Mouse (Mus musculus) forelimb bud, embryonic 11.5 days (tissue): ENCODE results near the gene Dnah17.

ENCODE experiments used
- DNase-seq: peaks from one replicate; pipeline ENCODE4 v3.0.0-alpha.2; 2012; ENCODE audit warnings: low read depth, low spot score

The Dnah17 gene

GRCm38 (mm10) chr11:118088896-118089295 lies 41.5 kb downstream of the Dnah17 start:
- DNase-seq, result no peak

DNA sequence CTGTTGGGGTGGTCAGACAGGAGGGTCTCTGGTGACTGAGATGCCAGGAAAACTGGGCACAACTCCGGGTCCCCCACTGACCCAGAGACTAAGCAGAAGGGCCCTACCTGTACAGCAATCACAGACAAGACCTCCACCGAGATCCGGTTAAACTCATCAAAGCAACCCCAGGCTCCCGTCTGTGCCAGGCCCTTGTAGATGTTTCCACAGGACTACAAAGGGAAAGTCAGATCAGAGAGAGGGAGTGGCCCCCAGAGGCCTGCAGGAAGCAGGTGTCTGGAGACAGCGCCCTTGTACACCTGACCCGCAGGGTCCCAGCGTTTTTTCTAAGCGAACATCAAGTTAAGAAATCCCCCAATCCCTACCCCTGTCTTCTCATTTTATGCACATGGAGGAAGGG lies 44.5 kb downstream of the Dnah17 start:
- no peak for DNase-seq

- no peak for DNase-seq
Measured at GRCm38 (mm10) chr11:118085176-118085575, 45.3 kb downstream of the Dnah17 start.

GRCm38 (mm10) chr11:118084266-118084665 lies 46.2 kb downstream of the Dnah17 start:
- no peak for DNase-seq

- peak; percentile 75 for DNase-seq
Measured at GRCm38 (mm10) chr11:118083811-118084210, 46.6 kb downstream of the Dnah17 start.

GRCm38 (mm10) chr11:118082294-118082693 lies 48.1 kb downstream of the Dnah17 start:
- DNase-seq, result no peak

- DNase-seq, result no peak
Measured at GRCm38 (mm10) chr11:118079750-118080149, 50.7 kb downstream of the Dnah17 start.

DNA sequence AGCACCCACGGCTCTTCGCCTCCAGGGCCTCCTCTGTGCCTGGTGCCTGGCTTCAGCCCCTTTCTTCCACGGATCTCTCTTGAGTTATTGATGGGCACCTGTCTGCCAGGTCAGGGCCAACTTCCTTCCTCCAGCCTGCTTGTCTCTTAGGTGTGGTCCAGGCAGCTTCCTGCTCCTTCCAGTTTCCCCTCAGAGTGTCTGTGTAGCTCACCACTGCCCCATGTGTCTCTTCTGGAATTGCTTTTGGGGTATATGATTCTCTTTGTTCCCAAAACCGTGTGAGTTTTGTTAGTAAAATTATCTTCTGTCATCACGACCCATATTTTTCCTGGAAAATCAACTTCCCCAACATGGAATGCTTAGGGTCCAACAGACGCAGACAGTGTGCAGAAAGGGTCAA lies 53.5 kb downstream of the Dnah17 start:
- DNase-seq, result no peak

DNA sequence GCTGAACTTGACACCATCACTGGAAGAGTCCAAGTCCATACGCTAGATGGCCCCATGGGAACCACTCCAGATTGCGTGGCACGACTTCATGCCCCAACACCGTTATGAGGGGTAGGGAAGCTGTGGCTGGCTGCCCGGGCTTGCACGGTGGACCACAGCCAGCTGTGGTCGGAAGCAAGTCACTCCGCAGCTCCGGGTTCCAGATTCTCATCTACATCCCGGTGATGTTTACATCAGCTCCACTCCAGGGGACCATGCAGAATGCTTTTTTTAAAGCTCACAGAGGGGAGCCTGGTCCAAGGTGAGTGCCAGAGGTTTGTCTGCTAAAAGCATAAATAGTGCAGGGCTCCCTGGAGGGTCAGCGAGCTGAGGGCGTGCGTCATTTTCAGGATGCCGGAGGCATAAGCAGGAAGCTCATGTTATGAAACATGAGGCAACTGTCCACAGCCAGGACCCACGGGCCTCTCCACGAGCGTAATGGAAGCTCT lies 55.4 kb downstream of the Dnah17 start:
- no peak for DNase-seq

GRCm38 (mm10) chr11:118071227-118071912 lies 59.1 kb downstream of the Dnah17 start:
- DNase-seq, result no peak

DNA sequence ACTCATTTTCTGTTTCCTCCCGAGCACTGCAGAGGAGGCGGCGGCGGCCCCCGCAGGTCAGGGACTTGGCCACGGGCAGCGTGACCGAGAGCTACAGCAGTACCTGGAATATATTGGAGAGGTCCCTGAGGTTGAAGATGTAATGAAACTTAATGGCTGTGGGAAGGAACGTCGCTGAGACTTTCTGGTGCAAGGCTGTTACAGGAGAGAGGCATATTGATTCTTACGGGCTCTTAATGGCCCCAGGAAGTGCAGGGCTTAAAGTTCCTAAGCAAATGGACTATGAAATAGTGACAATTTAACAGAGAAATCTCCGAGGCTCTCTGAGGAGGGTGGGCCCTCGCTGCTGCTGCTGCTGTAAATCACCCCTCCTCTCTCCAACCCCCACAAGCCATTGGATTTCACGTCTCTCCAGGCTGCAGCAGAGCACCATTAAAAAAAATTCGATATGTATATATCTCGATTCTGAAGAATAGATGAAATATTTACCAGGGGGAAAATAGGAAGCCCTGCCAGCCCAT lies 61.6 kb downstream of the Dnah17 start:
- no peak for DNase-seq

GRCm38 (mm10) chr11:118067588-118067987 lies 62.8 kb downstream of the Dnah17 start:
- no peak for DNase-seq

- no peak for DNase-seq
Measured at GRCm38 (mm10) chr11:118060038-118060437, 70.4 kb downstream of the Dnah17 start.

DNA sequence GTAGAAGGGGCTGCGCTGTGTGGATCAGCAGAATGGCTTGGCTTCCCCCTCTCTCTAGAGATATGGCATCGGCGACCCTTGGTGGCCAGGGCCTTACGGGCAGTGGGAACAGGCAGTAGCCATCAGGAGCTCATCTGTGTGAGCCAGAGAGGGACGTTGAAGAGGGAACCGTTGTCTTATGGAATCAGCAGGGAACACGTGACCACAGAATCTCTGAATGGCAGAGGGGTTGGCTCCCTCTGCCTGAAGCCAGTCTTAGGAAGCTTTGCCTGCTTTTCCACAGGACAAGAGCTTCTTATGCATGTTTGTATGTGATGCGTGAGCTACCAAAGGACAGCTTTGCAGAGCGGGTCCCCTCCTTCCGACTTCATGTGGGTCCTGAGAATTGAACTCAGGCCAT lies 71.6 kb downstream of the Dnah17 start:
- DNase-seq, result no peak

DNA sequence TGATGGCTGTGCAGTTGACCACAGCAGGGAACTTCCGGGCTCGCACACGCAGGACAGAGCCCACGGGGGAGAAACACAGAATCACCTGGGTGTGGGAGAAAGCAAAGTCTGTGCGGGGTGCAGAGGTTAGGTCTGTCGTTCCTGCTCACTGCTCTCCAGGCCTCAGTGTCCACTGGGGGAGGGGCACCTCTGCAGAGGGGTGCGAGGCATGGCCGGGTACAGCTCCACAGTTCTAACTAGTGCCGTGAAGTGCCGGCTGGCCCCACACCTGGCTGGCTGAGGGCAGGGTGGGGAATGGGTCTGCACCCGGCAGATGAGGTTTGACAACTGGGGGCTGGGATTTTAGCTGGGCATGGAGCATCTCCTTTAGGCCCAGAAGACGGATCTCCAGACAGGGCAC lies 72.1 kb downstream of the Dnah17 start:
- DNase-seq, result no peak

DNA sequence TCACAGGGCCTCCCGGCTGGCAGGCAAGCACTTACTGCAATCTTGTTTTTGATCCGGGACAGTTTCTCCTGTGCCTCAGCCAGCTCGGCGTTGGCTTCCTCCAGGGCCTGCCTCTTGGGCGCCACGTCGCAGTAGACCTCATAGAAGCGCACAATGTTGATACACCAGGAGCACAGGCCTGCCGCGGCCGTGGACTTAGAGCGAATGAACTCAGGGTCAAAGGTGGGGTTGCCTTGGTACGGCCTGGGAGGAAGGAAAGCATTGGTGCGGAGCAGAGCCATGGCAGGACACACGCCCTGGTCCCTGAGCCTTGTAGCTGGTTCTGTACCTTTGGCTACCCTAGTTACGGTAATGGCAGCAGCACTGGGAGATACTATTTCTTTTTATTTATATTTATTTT lies 80.3 kb downstream of the Dnah17 start:
- no peak for DNase-seq

GRCm38 (mm10) chr11:118049641-118050040 lies 80.8 kb downstream of the Dnah17 start:
- DNase-seq, result no peak

GRCm38 (mm10) chr11:118043293-118043907 lies 87.0 kb downstream of the Dnah17 start:
- DNase-seq, result no peak

- DNase-seq, result no peak
Measured at GRCm38 (mm10) chr11:118042791-118043190, 87.6 kb downstream of the Dnah17 start.

- no peak for DNase-seq
Measured at GRCm38 (mm10) chr11:118035068-118035467, 95.4 kb downstream of the Dnah17 start.

DNA sequence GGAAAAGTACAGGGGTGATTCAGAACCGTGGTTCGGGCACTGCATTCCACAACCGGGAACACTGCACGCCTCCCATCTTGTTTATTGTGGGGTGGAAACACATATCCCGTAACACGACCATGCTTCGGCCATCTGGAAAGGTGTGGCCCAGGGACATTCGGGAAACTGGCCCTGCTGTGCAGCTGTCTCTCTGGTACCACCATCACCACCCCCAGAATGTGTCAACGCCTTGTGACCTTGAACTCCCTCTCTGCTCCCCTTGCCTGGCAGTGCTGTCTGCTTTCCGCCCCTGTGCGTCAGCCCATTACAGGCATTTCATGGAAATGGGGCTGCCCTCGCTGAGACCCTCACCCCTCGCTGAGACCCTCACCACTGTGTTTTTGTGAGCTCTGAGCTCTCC lies 96.0 kb downstream of the Dnah17 start:
- DNase-seq, result no peak

DNA sequence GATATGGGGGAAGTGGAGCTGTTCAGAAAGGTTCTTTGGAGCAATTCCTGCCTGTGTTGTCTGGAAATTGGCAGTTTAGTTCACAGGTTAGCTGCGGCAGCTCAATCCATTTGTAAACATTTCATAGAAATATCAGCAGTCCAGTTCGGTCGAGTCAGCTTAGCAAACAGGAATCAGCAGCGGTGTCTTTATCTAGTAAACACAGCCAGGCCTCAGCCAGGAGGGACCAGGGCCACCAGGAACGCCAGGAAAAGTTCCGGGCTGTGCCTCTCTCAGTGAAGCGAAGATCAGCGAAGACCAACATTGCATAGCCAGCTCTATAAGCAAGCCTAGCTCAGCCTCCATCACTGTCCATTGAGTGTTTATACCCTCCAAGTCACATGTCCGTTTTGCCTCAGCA lies 99.3 kb downstream of the Dnah17 start:
- no peak for DNase-seq

DNA sequence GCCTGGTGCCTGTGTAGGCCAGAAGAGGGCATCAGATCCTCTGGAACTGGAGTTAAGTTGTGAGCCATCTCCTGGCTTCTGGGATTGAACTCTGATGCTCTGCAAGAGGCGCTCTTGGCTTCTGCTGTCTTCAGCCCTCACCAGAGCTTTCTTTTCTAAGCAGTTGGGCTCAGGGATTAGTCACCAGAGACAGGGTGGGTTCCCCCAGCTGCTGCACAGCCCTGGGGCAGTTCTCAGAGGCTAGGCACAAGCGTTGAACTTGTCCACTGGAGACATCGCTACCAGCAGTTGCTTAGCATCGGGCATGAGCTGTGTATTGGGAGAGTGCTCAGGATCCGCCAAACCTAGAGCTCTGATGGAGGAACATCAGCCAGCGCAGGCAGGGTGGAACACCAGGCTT lies 101.3 kb downstream of the Dnah17 start:
- DNase-seq, result no peak
